Mouse (Mus musculus): Measurements from ENCODE around the gene Ogfod2. TPM values are rescaled to one million over a fixed set of nuclear protein-coding genes. Genes with fewer than 3 reads are reported as not detected.

Ogfod2 gene
- polyA plus RNA-seq, 1 experiment from 2014 or later, result 29.7 TPM

- no peak for ATAC-seq (ENCODE audit: low read depth)
- Histone ChIP-seq H3K4me3 (ENCODE audit: low read length) (no peak overlapping the region), H3K36me3 (ENCODE audit: control insufficient read depth, insufficient read depth, low read length) (no peaks in the 10 kb centered on the region), H3K9me3 (ENCODE audit: control insufficient read depth, low read length) (no peaks in the 10 kb centered on the region), H3K27ac (ENCODE audit: low read length) (no peak overlapping the region), H3K4me1 (replicated peaks; ENCODE audit: control insufficient read depth, insufficient read depth, low read length) (no peaks in the 10 kb centered on the region), H3K4me2 (ENCODE audit: low read depth, low read length) (no peak overlapping the region), H3K27me3 (ENCODE audit: control insufficient read depth, insufficient read depth, low read depth, low read length) (no peaks in the 10 kb centered on the region), H3K9ac (ENCODE audit: low read length) (no peak overlapping the region)
- WGBS, result 93% methylated on average over 9 of the region's 9 CpGs
Observed at GRCm38 (mm10) chr5:124103552-124103951, 8.5 kb upstream of the Ogfod2 start.

GRCm38 (mm10) chr5:124111077-124111741, 888 bp upstream of the Ogfod2 start:
- no peaks in the 10 kb centered on the region for H3K9me3 ChIP-seq (ENCODE audit: control insufficient read depth, low read length)
- ATAC-seq (ENCODE audit: low read depth), result no peak
- peak overlapping the region; percentile 85 for H3K9ac ChIP-seq (ENCODE audit: low read length)
- H3K27me3 ChIP-seq (ENCODE audit: control insufficient read depth, insufficient read depth, low read depth, low read length), result no peaks in the 10 kb centered on the region
- peak overlapping the region; percentile 91 for H3K4me3 ChIP-seq (ENCODE audit: low read length)
- H3K4me2 ChIP-seq (ENCODE audit: low read depth, low read length), result peak overlapping the region; percentile 93
- H3K4me1 ChIP-seq (replicated peaks; ENCODE audit: control insufficient read depth, insufficient read depth, low read length), result peaks cover 12% of the 10 kb centered on the region
- peak overlapping the region; percentile 90 for H3K27ac ChIP-seq (ENCODE audit: low read length)
- peaks cover 3% of the 10 kb centered on the region; the same call in 1 of the 2 replicates for H3K36me3 ChIP-seq (ENCODE audit: control insufficient read depth, insufficient read depth, low read length)
- WGBS, result 22% methylated on average over 17 of the region's 17 CpGs

GRCm38 (mm10) chr5:124112531-124112930, 434 bp downstream of the Ogfod2 start:
- ATAC-seq (ENCODE audit: low read depth), result no peak
- Histone ChIP-seq H3K9ac (ENCODE audit: low read length) (peak overlapping the region; percentile 85), H3K27me3 (ENCODE audit: control insufficient read depth, insufficient read depth, low read depth, low read length) (no peaks in the 10 kb centered on the region), H3K36me3 (ENCODE audit: control insufficient read depth, insufficient read depth, low read length) (peaks cover 3% of the 10 kb centered on the region; the same call in 1 of the 2 replicates), H3K4me3 (ENCODE audit: low read length) (peak overlapping the region; percentile 91), H3K27ac (ENCODE audit: low read length) (peak overlapping the region; percentile 58), H3K4me1 (replicated peaks; ENCODE audit: control insufficient read depth, insufficient read depth, low read length) (peaks cover 22% of the 10 kb centered on the region), H3K9me3 (ENCODE audit: control insufficient read depth, low read length) (no peaks in the 10 kb centered on the region), H3K4me2 (ENCODE audit: low read depth, low read length) (peak overlapping the region; percentile 93)
- WGBS, result under 1% methylated on average over 18 of the region's 18 CpGs

GRCm38 (mm10) chr5:124113030-124113429, 933 bp downstream of the Ogfod2 start:
- 16% methylated on average over 14 of the region's 14 CpGs for WGBS
- ATAC-seq (ENCODE audit: low read depth), result no peak
- H3K9me3 ChIP-seq (ENCODE audit: control insufficient read depth, low read length), result no peaks in the 10 kb centered on the region
- peak overlapping the region; percentile 58 for H3K27ac ChIP-seq (ENCODE audit: low read length)
- no peaks in the 10 kb centered on the region for H3K27me3 ChIP-seq (ENCODE audit: control insufficient read depth, insufficient read depth, low read depth, low read length)
- H3K4me2 ChIP-seq (ENCODE audit: low read depth, low read length), result peak overlapping the region; percentile 93
- peaks cover 22% of the 10 kb centered on the region for H3K4me1 ChIP-seq (replicated peaks; ENCODE audit: control insufficient read depth, insufficient read depth, low read length)
- H3K9ac ChIP-seq (ENCODE audit: low read length), result peak overlapping the region; percentile 85
- H3K36me3 ChIP-seq (ENCODE audit: control insufficient read depth, insufficient read depth, low read length), result peaks cover 6% of the 10 kb centered on the region
- peak overlapping the region; percentile 91 for H3K4me3 ChIP-seq (ENCODE audit: low read length)

- Histone ChIP-seq H3K36me3 (ENCODE audit: control insufficient read depth, insufficient read depth, low read length) (peaks cover 15% of the 10 kb centered on the region), H3K9me3 (ENCODE audit: control insufficient read depth, low read length) (no peaks in the 10 kb centered on the region), H3K4me3 (ENCODE audit: low read length) (no peak overlapping the region), H3K9ac (ENCODE audit: low read length) (no peak overlapping the region), H3K4me2 (ENCODE audit: low read depth, low read length) (no peak overlapping the region), H3K4me1 (replicated peaks; ENCODE audit: control insufficient read depth, insufficient read depth, low read length) (peaks cover 22% of the 10 kb centered on the region), H3K27me3 (ENCODE audit: control insufficient read depth, insufficient read depth, low read depth, low read length) (no peaks in the 10 kb centered on the region), H3K27ac (ENCODE audit: low read length) (no peak overlapping the region)
- no peak for ATAC-seq (ENCODE audit: low read depth)
- WGBS, result 89% methylated on average over 24 of the region's 24 CpGs
Observed at GRCm38 (mm10) chr5:124114276-124115025, 2.4 kb downstream of the Ogfod2 start.

- no peak overlapping the region; the same call in 1 of the 2 replicates for H3K27ac ChIP-seq (ENCODE audit: low read length)
- H3K9ac ChIP-seq (ENCODE audit: low read length), result peak overlapping the region; percentile 97
- H3K9me3 ChIP-seq (ENCODE audit: control insufficient read depth, low read length), result no peaks in the 10 kb centered on the region
- peak overlapping the region; percentile 79 for H3K4me2 ChIP-seq (ENCODE audit: low read depth, low read length)
- H3K36me3 ChIP-seq (ENCODE audit: control insufficient read depth, insufficient read depth, low read length), result peaks cover 24% of the 10 kb centered on the region
- no peak for ATAC-seq (ENCODE audit: low read depth)
- peaks cover 22% of the 10 kb centered on the region for H3K4me1 ChIP-seq (replicated peaks; ENCODE audit: control insufficient read depth, insufficient read depth, low read length)
- 20% methylated on average over 7 of the region's 7 CpGs for WGBS
- peak overlapping the region; percentile 93 for H3K4me3 ChIP-seq (ENCODE audit: low read length)
- H3K27me3 ChIP-seq (ENCODE audit: control insufficient read depth, insufficient read depth, low read depth, low read length), result no peaks in the 10 kb centered on the region
Observed at GRCm38 (mm10) chr5:124115531-124115930, 3.4 kb downstream of the Ogfod2 start.

- Histone ChIP-seq H3K4me1 (replicated peaks; ENCODE audit: control insufficient read depth, insufficient read depth, low read length) (peaks cover 18% of the 10 kb centered on the region), H3K4me2 (ENCODE audit: low read depth, low read length) (peak within 1 kb of the TSS; percentile 79), H3K9ac (ENCODE audit: low read length) (peak within 1 kb of the TSS; percentile 97), H3K27me3 (ENCODE audit: control insufficient read depth, insufficient read depth, low read depth, low read length) (no peaks in the 10 kb centered on the region), H3K4me3 (ENCODE audit: low read length) (peak within 1 kb of the TSS; percentile 93), H3K36me3 (ENCODE audit: control insufficient read depth, insufficient read depth, low read length) (peaks cover 29% of the 10 kb centered on the region), H3K27ac (ENCODE audit: low read length) (peak within 1 kb of the TSS; percentile 84), H3K9me3 (ENCODE audit: control insufficient read depth, low read length) (no peaks in the 10 kb centered on the region)
- ATAC-seq (ENCODE audit: low read depth), result no peak
- under 1% methylated on average over 64 of the region's 64 CpGs for WGBS
Observed at GRCm38 (mm10) chr5:124115990-124116845, 4.1 kb downstream of the Ogfod2 start, which contains the start of gene Arl6ip4. Gene Arl6ip4 (plus strand): TSS chr5:124116089.

- no peak for ATAC-seq (ENCODE audit: low read depth)
- Histone ChIP-seq H3K9ac (ENCODE audit: low read length) (no peak overlapping the region), H3K36me3 (ENCODE audit: control insufficient read depth, insufficient read depth, low read length) (peaks cover 44% of the 10 kb centered on the region), H3K27me3 (ENCODE audit: control insufficient read depth, insufficient read depth, low read depth, low read length) (no peaks in the 10 kb centered on the region), H3K9me3 (ENCODE audit: control insufficient read depth, low read length) (no peaks in the 10 kb centered on the region), H3K27ac (ENCODE audit: low read length) (no peak overlapping the region; the same call in 1 of the 2 replicates), H3K4me2 (ENCODE audit: low read depth, low read length) (no peak overlapping the region), H3K4me3 (ENCODE audit: low read length) (no peak overlapping the region), H3K4me1 (replicated peaks; ENCODE audit: control insufficient read depth, insufficient read depth, low read length) (peaks cover 9% of the 10 kb centered on the region)
- WGBS, result 63% methylated on average over 5 of the region's 5 CpGs
Observed at GRCm38 (mm10) chr5:124119204-124119603, 7.1 kb downstream of the Ogfod2 start.
